Mouse (Mus musculus) small intestine, adult 2 months (tissue): Measurements from ENCODE around the gene Sdr39u1.

ENCODE experiments used
- CTCF ChIP-seq: fragments of 200-500 bp; IDR thresholded peaks from 2 replicates; pipeline ENCODE4 v1.5.1; 2012; ENCODE audit warnings: low read depth, mild to moderate bottlenecking, control low read depth, inconsistent platforms, low read length, moderate library complexity, mixed read lengths; ENCODE audit not compliant: insufficient replicate concordance, insufficient read length; ENCODE audit errors: extremely low read depth
- POLR2A ChIP-seq: fragments of 200-500 bp; IDR thresholded peaks from 2 replicates; pipeline ENCODE4 v1.6.1; 2012; ENCODE audit warnings: low read depth, mild to moderate bottlenecking, control low read depth, inconsistent platforms, low read length, moderate library complexity

DNA sequence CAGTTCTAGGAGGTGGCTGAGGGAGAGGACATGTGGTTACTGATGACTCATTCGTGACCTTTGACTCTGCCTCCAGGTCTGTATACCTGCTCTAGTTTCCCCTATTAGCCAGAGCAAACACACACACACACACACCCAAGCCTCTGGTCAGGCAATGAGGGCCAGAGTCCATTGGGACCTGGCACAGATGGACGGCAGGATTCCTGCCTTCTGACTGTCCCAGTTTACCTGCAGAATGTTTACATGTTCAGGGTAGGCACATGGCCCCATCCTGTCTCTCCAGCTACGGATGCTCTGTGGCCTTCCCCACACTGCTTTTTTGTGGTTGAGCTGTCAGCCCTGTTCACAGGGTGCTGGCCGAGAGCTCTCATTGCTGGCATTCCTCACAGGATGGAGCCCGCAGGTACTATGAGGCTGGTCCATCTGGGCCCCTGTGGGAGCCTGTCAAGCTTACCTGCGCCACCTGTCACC, 17.9 kb downstream of the Sdr39u1 start:
- TF ChIP-seq POLR2A, result no peak
- TF ChIP-seq CTCF, result no peak
